In the genomic region with DNA sequence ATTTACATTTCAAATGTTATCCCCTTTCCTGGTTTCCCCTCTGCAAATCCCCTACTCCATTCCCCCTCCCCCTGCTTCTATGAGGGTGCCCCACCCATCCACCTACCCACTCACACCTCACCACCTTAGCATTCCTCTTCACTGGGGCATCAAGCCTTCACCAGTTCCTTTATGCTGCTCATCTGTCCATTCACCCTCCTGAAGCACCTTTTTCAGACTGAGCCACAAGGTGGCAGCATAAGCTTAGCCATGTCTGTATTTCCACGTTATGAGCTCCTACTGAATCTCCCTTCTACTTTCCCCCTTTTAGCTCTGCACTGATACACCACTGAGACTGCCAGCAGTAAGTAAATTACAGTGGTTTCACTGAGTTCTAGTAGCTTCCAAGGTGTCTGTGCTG, we compare ENCODE assay signal across 8 mouse cellular contexts.
DNase-seq lines count a peak whose midpoint lies in the region; ATAC-seq lines count a peak whose summit lies in the region.

No protein-coding gene starts in this region.

- no peak overlapping the region for H3K4me2 ChIP-seq in kidney, embryonic 15.5 days
- no peak overlapping the region for H3K4me2 ChIP-seq in limb, embryonic 12.5 days
- H3K4me2 ChIP-seq in midbrain, embryonic 16.5 days (ENCODE audit: low read length): no peak overlapping the region

- no peaks in the 10 kb centered on the region for H3K4me1 ChIP-seq in kidney, embryonic 15.5 days
- H3K4me1 ChIP-seq in limb, embryonic 12.5 days (replicated peaks): no peaks in the 10 kb centered on the region
- peaks cover 3% of the 10 kb centered on the region; the same call in 1 of the 2 replicates for H3K4me1 ChIP-seq in midbrain, embryonic 16.5 days (ENCODE audit: control insufficient read depth, insufficient read depth, low read length)

- 0% methylated on average over 1 of the region's 1 CpGs for WGBS in kidney, embryonic 15.5 days
- WGBS in limb, embryonic 12.5 days: 2% methylated on average over 1 of the region's 1 CpGs
- WGBS in midbrain, embryonic 16.5 days: 0% methylated on average over 1 of the region's 1 CpGs

- peak; percentile 90 for ATAC-seq in granulocyte monocyte progenitor cell, adult 5-6 weeks (replicated peaks; ENCODE audit: poor library complexity, severe bottlenecking)
- ATAC-seq in kidney, embryonic 15.5 days (replicated peaks; ENCODE audit: low FRiP score): peak; percentile 80
- ATAC-seq in limb, embryonic 12.5 days (ENCODE audit: insufficient number of reproducible peaks, insufficient read depth, low FRiP score, low TSS enrichment, low read depth): peak; percentile 63; the same call in 1 of the 2 replicates
- peak; percentile 95 for ATAC-seq in midbrain, embryonic 16.5 days

- no peaks in the 10 kb centered on the region for H3K36me3 ChIP-seq in kidney, embryonic 15.5 days
- no peaks in the 10 kb centered on the region for H3K36me3 ChIP-seq in limb, embryonic 12.5 days
- no peaks in the 10 kb centered on the region for H3K36me3 ChIP-seq in midbrain, embryonic 16.5 days (ENCODE audit: control insufficient read depth, insufficient read depth, low read length)

- no peak overlapping the region for H3K9ac ChIP-seq in kidney, embryonic 15.5 days
- no peak overlapping the region for H3K9ac ChIP-seq in limb, embryonic 12.5 days (replicated peaks)
- H3K9ac ChIP-seq in midbrain, embryonic 16.5 days (ENCODE audit: low read depth, low read length): no peak overlapping the region

- no peak overlapping the region for H3K4me3 ChIP-seq in kidney, embryonic 15.5 days (replicated peaks)
- H3K4me3 ChIP-seq in limb, embryonic 12.5 days (replicated peaks): no peak overlapping the region
- H3K4me3 ChIP-seq in midbrain, embryonic 16.5 days (ENCODE audit: low read depth, low read length): no peak overlapping the region

- DNase-seq in A20 (ENCODE audit: low read depth, low spot score): peak; percentile 68
- DNase-seq in adrenal gland, adult 8-10 months: peak; percentile 39
- peak; percentile 77 for DNase-seq in embryo, embryonic 11.5 days (ENCODE audit: low read depth, low spot score)
- peak; percentile 10 for DNase-seq in testis, postnatal 14 days (ENCODE audit: low spot score)

- H3K27me3 ChIP-seq in kidney, embryonic 15.5 days: no peaks in the 10 kb centered on the region
- H3K27me3 ChIP-seq in limb, embryonic 12.5 days: no peaks in the 10 kb centered on the region; the same call in 1 of the 2 replicates
- H3K27me3 ChIP-seq in midbrain, embryonic 16.5 days (ENCODE audit: control insufficient read depth, insufficient read depth, low read depth, low read length): no peaks in the 10 kb centered on the region

- no peaks in the 10 kb centered on the region for H3K9me3 ChIP-seq in kidney, embryonic 15.5 days (replicated peaks)
- no peaks in the 10 kb centered on the region for H3K9me3 ChIP-seq in limb, embryonic 12.5 days
- no peaks in the 10 kb centered on the region for H3K9me3 ChIP-seq in midbrain, embryonic 16.5 days (replicated peaks; ENCODE audit: control insufficient read depth, low read length, poor library complexity, severe bottlenecking)

- H3K27ac ChIP-seq in kidney, embryonic 15.5 days: no peak overlapping the region
- H3K27ac ChIP-seq in limb, embryonic 12.5 days: no peak overlapping the region
- H3K27ac ChIP-seq in midbrain, embryonic 16.5 days (ENCODE audit: low read length): no peak overlapping the region

Comparison
In these comparisons a context has a peak if more than half of its experiments do, and no peak if none do; other contexts are left out.
1. DNase-seq: peak in every context shown above with its lines; median percentile 77 in embryo, embryonic 11.5 days; 68 in A20; 39 in adrenal gland, adult 8-10 months; 10 in testis, postnatal 14 days.